Mouse (Mus musculus): ENCODE measurements around the gene Zfp839.

GRCm38 (mm10) chr12:110860293-110860692, 10.2 kb downstream of the Zfp839 start:
- no peak for TF ChIP-seq CTCF (IDR thresholded peaks at IDR 0.05; ENCODE audit: borderline replicate concordance, extremely low read depth, insufficient read depth, insufficient read length)
- no peak for TF ChIP-seq POLR2A (IDR thresholded peaks at IDR 0.05; ENCODE audit: borderline replicate concordance, extremely low read depth, insufficient read depth, insufficient read length, poor library complexity, severe bottlenecking)
